Mouse (Mus musculus) lung, embryonic 16.5 days (tissue): ENCODE results near the gene Mtrex. TPM values are rescaled to one million over a fixed set of nuclear protein-coding genes. Genes with fewer than 3 reads are reported as not detected.

Experiments used
- ATAC-seq: fragments of 200-750 bp; cut with Nextera tagmentation; 2 replicates; pipeline ENCODE4 v1.8.0; 2017; ENCODE audit warnings: low read depth, mild to moderate bottlenecking, moderate library complexity
- H3K27ac ChIP-seq: fragments of 300-500 bp; sonication (generic); 2 replicates; pipeline ENCODE4 v1.5.1; 2014; ENCODE audit warnings: mild to moderate bottlenecking, control low read depth, low read length
- H3K27me3 ChIP-seq: fragments of 300-500 bp; sonication (generic); 2 replicates; pipeline ENCODE4 v1.6.1; 2014; ENCODE audit warnings: low read depth, low read length, mixed read lengths; ENCODE audit not compliant: control insufficient read depth, insufficient read depth
- H3K36me3 ChIP-seq: fragments of 300-500 bp; sonication (generic); 2 replicates; pipeline ENCODE4 v1.6.1; 2014; ENCODE audit warnings: low read length; ENCODE audit not compliant: control insufficient read depth, insufficient read depth
- H3K4me1 ChIP-seq: fragments of 300-500 bp; sonication (generic); replicated peaks from 2 replicates; pipeline ENCODE4 v1.6.1; 2014; ENCODE audit warnings: low read length, mixed read lengths; ENCODE audit not compliant: control insufficient read depth, insufficient read depth
- H3K4me2 ChIP-seq: fragments of 300-500 bp; sonication (generic); 2 replicates; pipeline ENCODE4 v1.6.1; 2014; ENCODE audit warnings: low read depth, low read length, control low read depth
- H3K4me3 ChIP-seq: fragments of 300-500 bp; sonication (generic); 2 replicates; pipeline ENCODE4 v1.5.1; 2014; ENCODE audit warnings: mild to moderate bottlenecking, low read length, control low read depth
- H3K9ac ChIP-seq: fragments of 300-500 bp; sonication (generic); 2 replicates; pipeline ENCODE4 v1.6.1; 2014; ENCODE audit warnings: low read length, control low read depth
- H3K9me3 ChIP-seq: fragments of 300-500 bp; sonication (generic); 2 replicates; pipeline ENCODE4 v1.6.1; 2016; ENCODE audit warnings: low read length; ENCODE audit not compliant: control insufficient read depth
- WGBS: fragments of 180-500 bp; shearing (Covaris S2); extraction: QIAGEN DNeasy Blood & Tissue Kit; methylation state at CpG from one replicate; pipeline ENCODE4 v1.1.7; 2014; 5-methylcytosine and 5-hydroxymethylcytosine counted together
- polyA plus RNA-seq: library from polyadenylated mRNA; unstranded; fragments of >200 nt; fragmentation: Nextera tagmentation; extraction: Ambion mirVana; gene quantifications from 2 replicates; pipeline ENCODE4 v1.2.1, GENCODE M21; 2015

Mtrex gene
- polyA plus RNA-seq, 1 experiment from 2014 or later: 67.0 TPM

DNA sequence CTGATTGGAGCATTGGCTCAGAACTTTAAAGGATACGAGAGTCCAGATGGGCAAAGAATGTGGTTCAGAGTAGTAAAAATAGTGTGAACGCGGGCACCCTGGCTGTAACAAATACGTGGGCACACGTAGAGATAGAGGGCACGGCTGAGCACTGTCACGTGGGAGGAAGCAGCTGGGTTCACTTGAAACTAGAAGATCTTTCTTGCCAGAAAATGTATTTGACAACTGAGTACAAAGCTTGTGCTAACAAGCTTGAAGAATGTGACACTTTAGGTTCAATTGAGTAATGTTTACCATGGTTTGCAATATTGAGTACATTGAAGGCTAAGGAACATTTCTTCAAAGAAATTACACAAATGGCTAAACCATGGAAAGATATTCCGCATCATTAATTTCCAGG, 10.9 kb upstream of the Mtrex start:
- H3K4me3 ChIP-seq: no peak overlapping the region
- H3K9me3 ChIP-seq: no peaks in the 10 kb centered on the region
- H3K36me3 ChIP-seq: peaks cover 6% of the 10 kb centered on the region
- no peaks in the 10 kb centered on the region for H3K4me1 ChIP-seq
- H3K27me3 ChIP-seq: no peaks in the 10 kb centered on the region
- peak; percentile 52; the same call in 1 of the 2 replicates for ATAC-seq
- WGBS: 84% methylated on average over 8 of the region's 8 CpGs
- H3K4me2 ChIP-seq: no peak overlapping the region
- no peak overlapping the region for H3K9ac ChIP-seq
- H3K27ac ChIP-seq: no peak overlapping the region

DNA sequence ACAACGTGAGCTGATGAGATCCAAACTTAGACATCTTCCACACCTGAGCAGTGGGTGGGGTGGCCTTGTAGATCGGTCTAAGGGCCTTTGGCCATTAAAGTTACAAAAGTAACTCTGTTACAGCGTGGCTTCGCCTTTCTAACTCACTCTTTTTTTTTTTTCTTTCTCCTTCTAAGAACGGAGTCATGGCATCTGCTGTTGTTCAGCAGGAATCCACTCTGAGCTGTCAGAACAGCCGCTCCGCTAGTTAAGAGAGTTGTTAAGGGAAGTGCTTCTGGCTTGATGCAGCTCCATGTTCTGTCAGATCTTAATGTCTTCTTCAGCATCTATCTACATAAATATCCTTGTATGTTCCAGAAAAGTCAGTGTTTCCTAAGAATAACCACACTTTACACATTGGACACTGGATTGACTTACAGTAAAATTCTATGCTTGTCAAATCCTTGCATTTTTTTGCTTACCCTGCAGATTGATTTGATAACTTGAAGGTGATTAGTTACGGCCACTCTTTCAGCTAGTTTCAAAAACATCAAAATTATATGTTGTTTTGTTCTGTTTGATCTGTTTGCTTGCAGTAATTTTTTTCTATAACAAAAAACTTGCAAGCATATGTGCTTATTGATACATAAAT, 955 bp upstream of the Mtrex start:
- Histone ChIP-seq H3K27me3 (no peaks in the 10 kb centered on the region), H3K4me2 (peak overlapping the region; percentile 60), H3K9ac (peak overlapping the region; percentile 86), H3K4me1 (peaks cover 16% of the 10 kb centered on the region), H3K36me3 (no peaks in the 10 kb centered on the region; the same call in 1 of the 2 replicates), H3K9me3 (no peaks in the 10 kb centered on the region), H3K27ac (peak overlapping the region; percentile 91), H3K4me3 (peak overlapping the region; percentile 92)
- no peak for ATAC-seq
- 4% methylated on average over 8 of the region's 8 CpGs for WGBS

GRCm38 (mm10) chr13:112926796-112927195, 402 bp downstream of the Mtrex start:
- Histone ChIP-seq H3K36me3 (no peaks in the 10 kb centered on the region), H3K27ac (peak overlapping the region; percentile 91), H3K4me2 (peak overlapping the region; percentile 63), H3K9ac (peak overlapping the region; percentile 86), H3K9me3 (no peaks in the 10 kb centered on the region), H3K4me3 (peak overlapping the region; percentile 92), H3K27me3 (no peaks in the 10 kb centered on the region), H3K4me1 (peaks cover 16% of the 10 kb centered on the region)
- ATAC-seq: no peak
- under 1% methylated on average over 19 of the region's 19 CpGs for whole genome bisulfite sequencing

- 58% methylated on average over 4 of the region's 4 CpGs for WGBS
- Histone ChIP-seq H3K9me3 (no peaks in the 10 kb centered on the region), H3K4me3 (peak overlapping the region; percentile 92), H3K27ac (no peak overlapping the region), H3K9ac (peak overlapping the region; percentile 86), H3K4me2 (peak overlapping the region; percentile 63), H3K27me3 (no peaks in the 10 kb centered on the region), H3K36me3 (no peaks in the 10 kb centered on the region), H3K4me1 (peaks cover 16% of the 10 kb centered on the region)
- ATAC-seq: no peak
Measured at GRCm38 (mm10) chr13:112925976-112926375, 1.2 kb downstream of the Mtrex start.

DNA sequence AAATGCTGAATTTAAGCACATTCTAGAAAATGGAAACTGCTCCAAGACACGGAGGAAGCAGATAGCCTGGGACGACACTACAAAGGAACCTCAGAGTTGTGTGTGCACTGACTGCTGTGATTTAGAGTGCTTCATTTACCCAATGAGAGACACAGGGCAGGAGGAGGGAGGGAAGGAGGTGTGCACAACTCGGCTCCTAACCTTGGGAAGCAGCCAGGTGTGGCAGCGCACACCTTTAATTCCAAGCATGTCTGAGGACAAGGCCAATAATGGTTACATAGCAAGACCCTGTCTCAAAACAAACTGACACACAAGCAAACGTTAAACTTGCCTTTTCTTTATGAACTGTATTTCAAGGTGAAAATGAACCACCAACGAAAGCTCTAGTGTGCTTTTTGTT, 1.9 kb downstream of the Mtrex start:
- no peak overlapping the region; the same call in 1 of the 2 replicates for H3K4me3 ChIP-seq
- no peak overlapping the region for H3K9ac ChIP-seq
- WGBS: 63% methylated on average over 6 of the region's 6 CpGs
- no peaks in the 10 kb centered on the region for H3K9me3 ChIP-seq
- ATAC-seq: no peak
- no peaks in the 10 kb centered on the region for H3K27me3 ChIP-seq
- H3K36me3 ChIP-seq: no peaks in the 10 kb centered on the region; the same call in 1 of the 2 replicates
- H3K27ac ChIP-seq: no peak overlapping the region
- H3K4me1 ChIP-seq: peaks cover 16% of the 10 kb centered on the region
- H3K4me2 ChIP-seq: no peak overlapping the region

DNA sequence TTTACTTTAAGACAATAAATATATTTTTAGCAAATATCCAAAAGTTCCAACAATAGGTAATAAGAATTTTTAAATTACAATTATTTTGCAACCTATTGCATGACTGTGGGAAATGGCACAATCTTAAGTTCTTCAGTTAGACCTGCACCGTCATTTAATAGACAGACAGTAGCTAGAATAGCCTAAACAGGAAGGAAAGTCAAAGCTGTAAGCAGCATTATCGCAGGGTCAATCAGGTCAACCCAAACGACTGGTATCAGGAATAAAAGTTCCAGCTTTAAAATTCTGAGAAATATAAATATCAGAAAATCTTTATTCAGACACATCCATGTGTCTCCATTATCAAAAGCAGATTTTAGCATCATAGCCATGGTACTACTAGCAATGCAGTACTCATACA, 6.3 kb downstream of the Mtrex start:
- Histone ChIP-seq H3K36me3 (peaks cover 15% of the 10 kb centered on the region), H3K4me3 (no peak overlapping the region), H3K4me2 (no peak overlapping the region), H3K27me3 (no peaks in the 10 kb centered on the region), H3K27ac (no peak overlapping the region), H3K9me3 (no peaks in the 10 kb centered on the region), H3K9ac (no peak overlapping the region), H3K4me1 (peaks cover 8% of the 10 kb centered on the region)
- no peak for ATAC-seq
- WGBS: 81% methylated on average over 3 of the region's 3 CpGs

DNA sequence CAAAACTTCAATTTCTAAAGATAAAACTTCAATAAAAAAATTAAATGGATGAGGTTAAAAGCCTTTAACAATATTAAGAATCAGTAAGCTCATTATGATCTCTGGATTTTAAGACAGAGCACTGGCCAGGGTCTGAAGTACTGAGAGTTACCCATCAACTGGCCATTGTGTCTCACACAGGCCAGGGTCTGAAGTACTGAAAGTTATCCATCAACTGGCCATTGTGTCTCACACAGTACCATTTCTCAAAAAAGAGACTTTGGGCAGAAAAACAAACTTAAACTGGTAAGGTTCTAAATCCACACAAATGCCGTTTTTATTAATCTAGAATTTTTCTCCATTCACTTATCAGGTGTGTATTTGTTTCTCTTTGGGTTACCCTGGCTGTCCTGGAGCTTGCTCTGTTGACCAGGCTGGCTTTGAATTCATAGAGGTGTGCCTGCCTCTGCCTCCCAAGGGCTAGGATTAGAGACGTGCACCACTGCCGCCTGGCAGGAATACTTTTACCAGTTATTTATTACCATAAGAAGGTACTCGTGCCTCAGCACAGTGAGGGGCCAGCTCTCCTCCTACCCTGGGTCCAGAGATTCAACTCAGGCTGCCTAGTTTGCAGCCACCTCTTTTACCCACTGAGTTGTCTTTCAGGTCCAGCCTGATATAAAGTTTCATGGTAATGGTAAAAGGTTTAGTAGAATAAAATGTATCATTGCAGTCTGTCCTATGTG, 7.9 kb downstream of the Mtrex start:
- WGBS: 84% methylated on average over 4 of the region's 4 CpGs
- Histone ChIP-seq H3K9me3 (no peaks in the 10 kb centered on the region), H3K27me3 (no peaks in the 10 kb centered on the region), H3K4me1 (no peaks in the 10 kb centered on the region), H3K36me3 (peaks cover 18% of the 10 kb centered on the region), H3K27ac (no peak overlapping the region), H3K4me3 (no peak overlapping the region), H3K4me2 (no peak overlapping the region), H3K9ac (no peak overlapping the region)
- no peak for ATAC-seq

DNA sequence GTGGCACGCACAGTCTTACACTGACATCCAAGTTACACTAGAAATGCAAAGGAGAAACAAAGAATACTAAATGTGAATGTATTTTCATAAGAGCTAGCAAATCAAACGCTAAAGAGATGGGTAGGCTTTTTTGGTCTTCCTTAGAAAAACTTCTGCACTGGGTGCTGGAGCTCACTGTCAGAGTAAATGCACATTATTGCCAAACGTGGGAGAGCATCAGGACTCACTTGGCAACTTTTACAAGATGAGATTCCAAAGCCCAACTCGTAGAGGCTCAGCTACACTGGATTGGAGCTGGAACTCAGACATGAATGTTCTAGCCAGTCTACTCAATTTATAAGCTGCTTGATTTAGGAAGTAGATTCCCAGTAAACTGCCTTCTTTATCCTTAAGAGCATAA, 16.8 kb downstream of the Mtrex start:
- peaks cover 20% of the 10 kb centered on the region for H3K36me3 ChIP-seq
- no peaks in the 10 kb centered on the region for H3K27me3 ChIP-seq
- no peak overlapping the region for H3K4me3 ChIP-seq
- no peak overlapping the region for H3K27ac ChIP-seq
- H3K9ac ChIP-seq: no peak overlapping the region
- no peaks in the 10 kb centered on the region for H3K4me1 ChIP-seq
- H3K4me2 ChIP-seq: no peak overlapping the region
- ATAC-seq: no peak
- WGBS: 80% methylated on average over 4 of the region's 4 CpGs
- H3K9me3 ChIP-seq: no peaks in the 10 kb centered on the region

DNA sequence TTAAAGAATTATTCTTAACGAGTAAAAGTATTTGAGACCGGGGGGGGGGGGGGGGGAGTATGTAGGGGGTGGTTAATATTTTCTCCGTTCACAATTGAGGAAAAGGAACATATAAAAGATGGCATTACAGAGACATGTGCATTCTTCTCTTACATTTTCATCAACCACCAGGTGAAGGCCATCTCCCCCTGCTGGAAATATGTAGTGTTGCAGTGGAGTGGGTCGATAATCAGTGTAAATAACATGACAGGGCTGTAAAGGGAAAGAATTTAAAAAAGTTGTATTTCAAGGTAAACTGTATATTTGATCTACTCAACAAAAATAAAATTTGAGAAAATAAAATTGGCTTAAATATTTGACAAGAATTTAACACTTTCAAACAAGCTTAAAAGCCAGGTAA, 17.5 kb downstream of the Mtrex start:
- H3K36me3 ChIP-seq: peaks cover 23% of the 10 kb centered on the region

More for the DNA sequence above, 17.5 kb downstream of the Mtrex start:
- Histone ChIP-seq H3K27ac (no peak overlapping the region), H3K4me3 (no peak overlapping the region), H3K4me2 (no peak overlapping the region), H3K4me1 (no peaks in the 10 kb centered on the region), H3K9me3 (no peaks in the 10 kb centered on the region), H3K9ac (no peak overlapping the region), H3K27me3 (no peaks in the 10 kb centered on the region)
- ATAC-seq: no peak
- 56% methylated on average over 4 of the region's 4 CpGs for WGBS
